Mouse (Mus musculus): Measurements from ENCODE around the gene Gm32742.
"Not testable (repeated sequence)": the region's sequence is repeated elsewhere in the genome, so short reads cannot be mapped to it uniquely, and the experiment has no call there.

Gene Gm32742

DNA sequence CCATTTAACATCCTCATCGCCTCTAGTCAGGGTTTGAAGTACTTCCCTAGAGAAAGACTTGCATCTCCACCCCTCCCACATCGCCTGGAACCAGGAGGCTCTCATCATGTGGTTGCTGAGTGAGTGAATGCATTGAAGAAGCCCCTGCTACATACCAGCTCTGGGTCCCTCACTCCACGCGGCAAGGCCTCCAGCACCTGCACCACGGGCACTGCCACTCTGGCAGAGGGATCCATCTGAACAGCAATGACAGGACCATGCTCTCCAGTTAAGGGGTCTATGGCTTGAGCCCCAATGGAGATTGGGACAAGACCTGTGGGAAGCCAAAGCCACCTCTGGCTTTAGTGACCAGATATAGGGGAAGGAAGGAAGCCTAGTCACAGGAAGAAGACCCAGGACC, 18.0 kb downstream of the Gm32742 start:
- DNase-seq = no peak

- no peak for DNase-seq
Observed at GRCm38 (mm10) chr9:51146496-51146895, 18.8 kb downstream of the Gm32742 start.

DNA sequence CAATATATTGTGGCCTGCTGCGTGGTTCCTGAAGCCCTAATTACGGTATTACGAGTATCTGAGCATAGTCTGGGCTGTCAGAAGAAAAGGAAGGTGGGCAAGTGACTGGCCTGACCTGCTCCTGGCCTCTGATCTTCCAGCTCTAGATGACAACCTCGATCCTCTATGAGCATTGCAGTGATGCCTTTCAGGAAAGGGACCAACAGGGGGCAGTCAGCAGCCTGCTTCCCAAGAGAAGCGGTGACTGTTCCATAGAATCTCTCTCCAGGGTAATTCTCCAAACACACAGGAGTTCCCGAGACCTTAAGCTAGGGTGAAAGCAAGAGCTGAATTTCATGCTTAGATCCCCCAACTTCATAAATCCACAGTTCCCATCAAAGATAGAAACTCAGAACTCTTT, 21.1 kb downstream of the Gm32742 start:
- no peak for DNase-seq

GRCm38 (mm10) chr9:51143437-51143836, 21.9 kb downstream of the Gm32742 start:
- no peak for DNase-seq

DNA sequence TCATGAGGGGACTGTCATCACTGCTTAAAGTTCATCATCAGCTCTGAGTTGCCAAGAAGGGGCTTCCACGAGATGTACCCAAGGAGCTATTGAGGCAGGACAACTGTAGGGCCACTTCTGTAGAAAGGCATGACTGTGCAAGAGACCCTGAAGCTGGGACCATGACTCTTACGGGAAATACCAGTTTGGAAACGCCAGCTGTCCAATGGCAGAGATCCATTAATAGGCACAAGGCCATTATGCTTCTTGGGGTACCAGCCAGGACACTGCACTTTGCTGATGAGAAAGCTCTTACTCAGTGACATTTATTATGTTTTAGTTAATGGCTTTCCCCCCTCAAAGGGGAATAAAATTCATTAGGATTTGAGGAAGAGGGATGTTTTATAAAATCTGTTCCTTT, 24.6 kb downstream of the Gm32742 start:
- DNase-seq = no peak

DNA sequence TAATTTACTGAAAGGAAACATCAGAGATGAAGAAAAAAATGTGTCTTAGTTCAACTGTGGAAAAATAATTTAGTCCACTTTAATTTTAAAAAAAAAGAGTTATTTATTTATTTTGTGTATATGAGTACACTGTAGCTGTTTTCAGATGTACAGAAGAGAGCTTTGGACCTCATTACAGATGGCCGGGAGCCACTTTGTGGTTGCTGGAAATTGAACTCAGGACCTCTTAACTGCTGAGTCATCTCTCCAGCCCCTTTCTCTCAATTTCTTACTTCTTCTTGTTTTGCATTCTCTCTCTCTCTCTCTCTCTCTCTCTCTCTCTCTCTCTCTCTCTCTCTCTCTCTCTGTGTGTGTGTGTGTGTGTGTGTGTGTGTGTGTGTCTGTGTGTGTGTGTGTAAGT, 25.9 kb downstream of the Gm32742 start:
- DNase-seq = not testable (repeated sequence)

DNA sequence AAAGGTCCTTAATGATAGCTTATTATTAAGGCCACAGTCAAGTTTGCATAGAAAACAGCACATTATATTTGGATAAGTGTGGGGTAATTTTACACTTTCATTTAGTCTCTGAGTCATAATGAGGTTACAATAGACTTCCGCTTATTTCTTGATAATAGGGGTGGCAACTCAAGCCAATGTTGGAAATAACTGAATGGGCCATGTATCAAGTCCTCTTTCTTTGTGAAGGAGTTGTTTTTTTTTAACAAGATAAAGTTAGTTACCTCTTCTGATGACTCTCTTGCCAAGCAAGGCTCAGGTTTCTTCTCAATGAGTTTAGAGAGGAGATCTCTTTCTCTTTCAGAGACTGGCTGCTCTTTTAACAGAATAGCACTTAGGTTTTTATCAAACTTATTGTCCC, 27.0 kb downstream of the Gm32742 start:
- no peak for DNase-seq

GRCm38 (mm10) chr9:51137836-51138235, 27.5 kb downstream of the Gm32742 start:
- DNase-seq = no peak

GRCm38 (mm10) chr9:51137432-51137831, 27.9 kb downstream of the Gm32742 start:
- no peak for DNase-seq

DNA sequence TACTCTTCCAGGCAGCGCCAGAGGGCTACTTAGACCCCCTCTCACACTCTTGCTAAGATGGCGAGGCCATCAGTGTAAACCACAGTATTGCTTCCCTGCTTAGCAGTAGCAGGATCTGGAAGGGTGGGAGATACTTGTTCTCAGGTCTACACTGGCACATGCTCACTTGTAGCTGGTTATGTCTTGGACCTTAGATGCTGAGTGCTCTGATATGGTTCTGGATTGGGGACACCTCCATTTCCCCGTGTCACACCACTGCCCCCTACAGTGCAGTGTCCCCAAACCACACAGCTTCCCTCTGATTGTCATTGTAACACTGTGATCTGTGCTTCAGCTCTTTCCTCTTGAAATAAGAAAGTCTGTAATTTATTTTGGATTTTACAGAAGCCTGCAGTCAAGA, 28.3 kb downstream of the Gm32742 start:
- peak; percentile 41 for DNase-seq

GRCm38 (mm10) chr9:51114767-51115166, 50.5 kb downstream of the Gm32742 start:
- no peak for DNase-seq

GRCm38 (mm10) chr9:51105751-51106150, 59.6 kb downstream of the Gm32742 start:
- no peak for DNase-seq

DNA sequence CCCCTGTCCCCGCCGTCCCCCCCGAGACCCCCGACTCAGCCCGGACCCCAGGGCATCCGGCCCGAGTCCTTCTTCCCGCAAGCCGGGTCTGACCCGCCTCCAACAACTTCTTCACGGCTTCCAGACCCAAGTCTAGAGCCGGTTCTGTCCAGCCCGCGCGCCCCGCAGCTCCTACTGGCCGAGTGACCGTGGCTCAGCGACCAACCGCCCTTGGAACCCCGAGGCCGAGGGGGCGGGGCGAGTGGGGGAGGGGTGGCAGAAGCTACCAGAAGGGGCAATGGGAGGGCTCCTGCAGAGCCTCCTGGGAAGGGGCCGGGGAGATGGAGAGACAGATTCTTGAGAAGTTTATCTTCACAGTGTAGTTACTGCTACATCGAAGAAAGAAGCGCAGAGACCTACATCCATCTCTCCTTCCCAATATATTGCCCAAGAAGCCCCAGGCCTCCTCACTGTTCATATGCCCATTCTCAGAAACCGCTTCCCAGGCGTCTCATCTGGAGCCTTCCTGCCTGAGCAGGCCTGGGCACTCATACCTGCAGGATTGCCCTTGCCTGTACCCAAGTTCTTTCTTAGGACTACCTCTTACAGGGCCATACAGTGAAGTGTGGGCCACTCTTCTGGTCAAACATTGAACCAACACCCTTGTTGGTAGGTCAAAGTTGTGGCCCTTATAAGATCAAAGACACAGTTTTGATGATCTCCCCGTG, 61.4 kb downstream of the Gm32742 start:
- DNase-seq = peak; percentile 52

DNA sequence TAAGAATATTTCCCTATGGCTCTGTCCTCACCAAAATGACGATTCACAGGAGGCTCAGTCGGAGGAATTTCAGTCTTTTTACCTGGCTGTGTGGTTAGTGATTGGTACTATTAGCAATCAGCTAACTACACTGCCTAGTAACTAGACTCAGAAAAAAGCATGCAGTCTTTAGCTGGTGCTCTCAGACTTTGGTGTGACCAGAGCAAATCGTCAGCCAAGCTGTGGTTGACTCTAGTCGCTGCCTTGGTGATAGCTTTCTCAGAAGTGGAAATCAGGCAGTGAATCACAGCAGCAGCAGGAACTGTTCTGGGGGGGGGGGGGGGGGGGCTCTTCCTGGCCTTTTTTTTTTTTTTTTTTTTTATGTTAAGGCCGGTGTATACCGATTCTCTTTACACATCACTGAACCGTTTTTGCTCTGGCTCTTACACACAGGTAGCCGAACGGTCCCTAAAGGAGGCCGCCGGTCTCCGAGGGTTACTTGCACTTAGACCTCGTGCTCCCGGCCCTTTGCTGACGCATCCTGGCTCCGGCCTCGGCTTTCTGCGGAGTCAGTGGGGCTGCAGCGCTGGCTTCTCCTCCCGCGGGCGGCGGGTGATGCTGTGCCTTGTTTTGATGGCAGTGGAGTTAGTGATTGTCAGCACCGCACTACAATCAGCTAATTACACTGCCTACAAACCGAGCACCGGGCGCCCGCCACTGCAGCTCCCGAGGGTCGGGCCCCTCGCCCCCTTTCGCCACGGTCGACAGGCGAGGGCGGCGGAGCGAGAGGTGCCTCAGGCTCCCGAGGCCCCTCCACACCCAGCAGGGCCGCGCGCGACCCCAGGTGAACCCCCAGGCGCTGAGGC, 62.1 kb downstream of the Gm32742 start:
- DNase-seq = peak; percentile 58

GRCm38 (mm10) chr9:51101756-51102425, 63.4 kb downstream of the Gm32742 start, which contains the start of gene 4833427G06Rik:
Gene 4833427G06Rik, minus strand, starts transcription at chr9:51102078.
- peak; percentile 59 for DNase-seq

DNA sequence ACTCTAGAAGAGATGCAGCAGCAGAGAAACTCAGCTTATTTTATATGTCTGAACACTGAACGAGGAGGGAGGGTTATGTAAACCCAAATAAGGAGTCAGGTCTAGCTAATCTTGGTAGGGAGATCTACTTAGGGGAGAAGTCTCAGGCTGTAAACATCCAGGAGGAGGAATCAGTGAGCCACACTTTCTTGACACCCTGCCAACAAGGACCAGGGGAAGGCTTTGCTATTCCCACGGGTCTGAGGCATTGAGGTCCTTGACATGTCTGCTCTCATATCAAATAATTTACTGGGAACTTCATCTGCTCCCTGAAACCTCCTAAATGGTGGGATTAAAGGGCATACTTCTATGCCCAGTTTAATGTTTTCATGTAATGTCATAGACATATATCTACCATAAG, 69.0 kb downstream of the Gm32742 start:
- DNase-seq = peak; percentile 4

DNA sequence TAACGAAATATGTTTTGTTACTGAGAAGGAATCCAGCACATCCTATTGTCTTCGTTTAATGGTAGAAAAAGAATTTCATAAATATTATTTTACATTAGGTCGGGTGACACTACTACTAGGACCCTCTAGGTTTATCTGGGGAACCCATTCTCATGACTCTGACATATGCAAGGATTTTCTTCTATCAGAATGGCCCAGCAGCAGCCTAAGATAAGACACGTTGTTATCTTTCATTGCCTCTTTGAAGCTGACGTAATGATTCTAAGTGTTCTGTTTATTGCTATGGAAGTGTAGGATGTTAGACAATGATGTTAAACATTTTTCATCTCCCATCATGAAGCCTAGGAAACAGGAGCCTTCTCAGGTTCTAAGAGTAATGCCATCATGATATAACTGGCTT, 71.6 kb downstream of the Gm32742 start:
- no peak for DNase-seq

DNA sequence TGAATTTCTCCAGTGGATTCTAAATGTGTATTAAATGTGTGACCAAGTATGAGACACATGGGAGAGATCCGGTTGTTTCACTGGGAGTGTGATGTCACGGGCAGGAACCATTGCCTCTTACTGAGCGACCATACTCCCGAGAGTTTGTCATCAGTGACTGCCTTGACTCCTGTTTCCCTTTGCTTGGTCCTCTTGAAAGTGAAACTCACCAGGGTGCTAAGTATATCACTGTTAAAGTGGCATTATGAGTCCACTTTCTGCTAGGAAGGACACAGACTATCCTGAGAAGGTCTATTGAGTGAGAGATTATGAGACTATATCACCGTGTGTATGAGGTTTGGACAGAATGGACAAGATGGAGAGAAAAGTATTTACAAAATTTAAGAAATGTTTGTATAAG, 83.7 kb downstream of the Gm32742 start:
- DNase-seq = no peak
